Mouse (Mus musculus) liver, adult 2 months (tissue): ENCODE data around the gene 1700003E16Rik. TPM values are rescaled to one million over a fixed set of nuclear protein-coding genes. Genes with fewer than 3 reads are reported as not detected.

Experiments used
- DNase-seq: peaks from one replicate; pipeline ENCODE4 v3.0.0-alpha.2; 2011; ENCODE audit warnings: low read depth, low spot score; ENCODE audit errors: extremely low read depth
- H3K27ac ChIP-seq: fragments of 200-500 bp; replicated peaks from 2 replicates; pipeline ENCODE4 v1.5.1; 2012; ENCODE audit warnings: low read depth, mild to moderate bottlenecking, control low read depth, inconsistent platforms, low read length; ENCODE audit not compliant: insufficient read depth
- H3K27me3 ChIP-seq: fragments of 200-500 bp; 2 replicates; pipeline ENCODE4 v1.6.1; 2012; ENCODE audit warnings: mild to moderate bottlenecking, moderate library complexity, low read length, inconsistent platforms; ENCODE audit not compliant: control insufficient read depth, insufficient read depth
- H3K36me3 ChIP-seq: fragments of 200-500 bp; 2 replicates; pipeline ENCODE4 v1.6.1; 2012; ENCODE audit warnings: low read length, inconsistent platforms; ENCODE audit not compliant: control insufficient read depth, insufficient read depth
- H3K4me1 ChIP-seq: fragments of 200-500 bp; 2 replicates; pipeline ENCODE4 v1.6.1; 2011; ENCODE audit warnings: low read length; ENCODE audit not compliant: control insufficient read depth, insufficient read depth
- H3K4me3 ChIP-seq: fragments of 200-500 bp; 2 replicates; pipeline ENCODE4 v1.5.1; 2011; ENCODE audit warnings: low read depth, mild to moderate bottlenecking, control low read depth, low read length, moderate library complexity; ENCODE audit not compliant: insufficient read depth
- H3K79me2 ChIP-seq: fragments of 200-500 bp; 2 replicates; pipeline ENCODE4 v1.6.1; 2012; ENCODE audit warnings: inconsistent platforms, mild to moderate bottlenecking, low read length, moderate library complexity; ENCODE audit not compliant: control insufficient read depth, insufficient read depth
- H3K9ac ChIP-seq: fragments of 200-500 bp; 2 replicates; pipeline ENCODE4 v1.6.1; 2012; ENCODE audit warnings: low read depth, mild to moderate bottlenecking, control low read depth, inconsistent platforms, low read length
- CTCF ChIP-seq: fragments of 200-500 bp; IDR thresholded peaks from 2 replicates; pipeline ENCODE4 v1.5.1; 2011; ENCODE audit warnings: low read depth, low read length, control low read depth
- POLR2A ChIP-seq: fragments of 200-500 bp; IDR thresholded peaks from 2 replicates; pipeline ENCODE4 v1.6.1; 2011; ENCODE audit warnings: low read length, control low read depth; ENCODE audit not compliant: insufficient read depth; ENCODE audit errors: extremely low read depth
- WGBS: fragments of 180-500 bp; shearing (Covaris S2); methylation state at CpG from one replicate; pipeline ENCODE4 v1.1.7; 2018; 5-methylcytosine and 5-hydroxymethylcytosine counted together
- polyA plus RNA-seq: library from polyadenylated mRNA; depleted of rRNA; stranded (reverse); fragments of >200 nt; gene quantifications from 2 replicates; pipeline ENCODE4 v1.2.3, GENCODE M21; 2012; rRNA removed
- total RNA-seq: library from RNA; depleted of rRNA; stranded (reverse); fragments of >200 nt; gene quantifications from 2 replicates; pipeline ENCODE4 v1.2.3, GENCODE M21; 2014; rRNA removed

The 1700003E16Rik gene
- total and polyA plus RNA-seq, 2 experiments: 0.09 to 0.22 TPM

- H3K9ac ChIP-seq: no peak overlapping the region
- H3K36me3 ChIP-seq: no peaks in the 10 kb centered on the region
- 89% methylated on average over 3 of the region's 3 CpGs for WGBS
- no peak overlapping the region for H3K4me3 ChIP-seq
- no peak overlapping the region for H3K27ac ChIP-seq
- no peaks in the 10 kb centered on the region for H3K27me3 ChIP-seq
- no peaks in the 10 kb centered on the region for H3K79me2 ChIP-seq
- H3K4me1 ChIP-seq: no peaks in the 10 kb centered on the region
- no peak for DNase-seq
- TF ChIP-seq POLR2A: no peak
- TF ChIP-seq CTCF: no peak
Measured at GRCm38 (mm10) chr6:83205851-83206250, 49.6 kb downstream of the 1700003E16Rik start.

DNA sequence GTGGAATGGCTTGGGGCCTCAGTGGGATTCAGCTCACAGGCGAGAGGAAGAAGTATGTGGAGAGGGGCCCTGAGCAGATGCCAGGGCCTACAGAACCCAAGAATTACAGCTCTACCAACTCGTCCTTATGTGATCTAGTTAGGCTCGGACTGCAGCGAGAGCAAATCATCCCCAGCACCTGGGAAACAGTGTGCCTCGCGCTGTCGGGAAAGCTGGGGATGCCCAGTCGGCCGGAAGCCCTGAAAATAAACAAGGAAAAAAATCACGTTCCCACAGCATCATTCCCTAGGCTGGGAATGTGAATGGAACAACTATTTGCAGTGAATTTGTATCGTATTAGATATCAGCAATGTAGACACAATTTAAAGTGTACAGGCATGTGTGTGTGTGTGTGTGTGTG lies 50.1 kb downstream of the 1700003E16Rik start:
- H3K4me1 ChIP-seq: no peaks in the 10 kb centered on the region
- 74% methylated on average over 11 of the region's 11 CpGs for WGBS
- no peak overlapping the region for H3K27ac ChIP-seq
- H3K27me3 ChIP-seq: no peaks in the 10 kb centered on the region
- no peak overlapping the region for H3K9ac ChIP-seq
- no peak for DNase-seq
- no peaks in the 10 kb centered on the region for H3K79me2 ChIP-seq
- TF ChIP-seq POLR2A (no peak), CTCF (no peak)
- H3K36me3 ChIP-seq: no peaks in the 10 kb centered on the region
- H3K4me3 ChIP-seq: no peak overlapping the region

DNA sequence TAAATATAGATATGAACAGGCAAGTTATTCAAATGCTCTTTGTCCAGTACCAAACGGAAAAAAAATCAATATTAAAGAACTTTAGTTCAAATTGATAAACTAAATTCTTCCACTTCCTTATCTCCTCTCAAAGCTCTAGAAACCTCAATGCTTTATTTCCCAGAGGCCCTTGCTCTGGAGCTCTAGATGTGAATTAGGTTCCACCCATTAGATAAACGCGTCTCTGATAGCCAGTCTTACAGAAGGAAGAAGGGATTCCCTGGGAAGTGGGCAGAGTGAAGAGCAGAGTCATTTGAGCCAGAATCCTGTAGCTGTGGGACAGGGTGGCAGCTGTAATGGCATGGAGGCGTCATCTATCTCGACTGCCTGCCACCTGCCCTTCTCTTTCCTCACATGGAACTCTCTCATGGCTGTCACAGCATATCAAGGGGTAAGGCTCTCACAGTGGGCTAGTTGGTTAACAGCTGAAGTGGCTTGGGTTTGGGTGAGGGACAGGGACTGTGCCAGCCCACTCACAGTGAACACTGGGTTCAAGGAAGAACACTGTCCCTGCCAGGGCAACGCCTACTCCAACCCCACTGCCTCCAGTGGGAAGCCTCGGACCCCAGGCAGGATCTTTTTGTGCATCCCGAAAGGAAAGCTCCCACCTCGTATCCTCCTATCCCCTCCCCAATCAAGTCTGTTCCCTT lies 51.3 kb downstream of the 1700003E16Rik start:
- 61% methylated on average over 9 of the region's 9 CpGs for WGBS

GRCm38 (mm10) chr6:83208050-83208400 lies 51.8 kb downstream of the 1700003E16Rik start:
- Histone ChIP-seq H3K27me3 (no peaks in the 10 kb centered on the region), H3K4me1 (no peaks in the 10 kb centered on the region), H3K79me2 (no peaks in the 10 kb centered on the region), H3K27ac (no peak overlapping the region), H3K4me3 (no peak overlapping the region), H3K36me3 (no peaks in the 10 kb centered on the region), H3K9ac (no peak overlapping the region)
- TF ChIP-seq CTCF (no peak), POLR2A (no peak)
- no peak for DNase-seq
- whole genome bisulfite sequencing: 82% methylated on average over 2 of the region's 2 CpGs

More for the DNA sequence above, 51.3 kb downstream of the 1700003E16Rik start:
- Histone ChIP-seq H3K4me3 (no peak overlapping the region), H3K36me3 (no peaks in the 10 kb centered on the region), H3K27ac (no peak overlapping the region), H3K9ac (no peak overlapping the region), H3K27me3 (no peaks in the 10 kb centered on the region), H3K4me1 (no peaks in the 10 kb centered on the region), H3K79me2 (no peaks in the 10 kb centered on the region)
- no peak for DNase-seq
- TF ChIP-seq CTCF (no peak), POLR2A (no peak)

- DNase-seq: no peak
- Histone ChIP-seq H3K27me3 (no peaks in the 10 kb centered on the region), H3K4me3 (no peak overlapping the region), H3K79me2 (no peaks in the 10 kb centered on the region), H3K36me3 (no peaks in the 10 kb centered on the region), H3K27ac (no peak overlapping the region), H3K4me1 (no peaks in the 10 kb centered on the region), H3K9ac (no peak overlapping the region)
- TF ChIP-seq CTCF (no peak), POLR2A (no peak)
- WGBS: 57% methylated on average over 2 of the region's 2 CpGs
Measured at GRCm38 (mm10) chr6:83210495-83210894, 54.3 kb downstream of the 1700003E16Rik start.

GRCm38 (mm10) chr6:83211526-83211925 lies 55.3 kb downstream of the 1700003E16Rik start:
- no peaks in the 10 kb centered on the region for H3K36me3 ChIP-seq
- H3K27ac ChIP-seq: no peak overlapping the region
- H3K27me3 ChIP-seq: no peaks in the 10 kb centered on the region
- no peak for DNase-seq
- no peaks in the 10 kb centered on the region for H3K4me1 ChIP-seq
- H3K79me2 ChIP-seq: no peaks in the 10 kb centered on the region
- H3K4me3 ChIP-seq: no peak overlapping the region
- TF ChIP-seq CTCF (no peak), POLR2A (no peak)
- WGBS: 56% methylated on average over 5 of the region's 5 CpGs
- H3K9ac ChIP-seq: no peak overlapping the region

Other genes with a start within 250 kb of the 1700003E16Rik start
- not detected in 2 replicates for gene Sema4f, start 216.6 kb upstream of the 1700003E16Rik start, total RNA-seq
- gene Sema4f, start 216.6 kb upstream of the 1700003E16Rik start, polyA plus RNA-seq: not detected in 2 replicates
- gene M1ap, start 209.5 kb upstream of the 1700003E16Rik start, total RNA-seq: not detected in 2 replicates
- 0.17 TPM in 1 of 2 replicates, not detected in the other for gene M1ap, start 209.5 kb upstream of the 1700003E16Rik start, polyA plus RNA-seq
- 1.2 and 2.2 TPM in 2 replicates for gene Dok1, start 122.9 kb upstream of the 1700003E16Rik start, total RNA-seq
- 1.3 and 1.4 TPM in 2 replicates for gene Dok1, start 122.9 kb upstream of the 1700003E16Rik start, polyA plus RNA-seq
- gene Loxl3, start 122.2 kb upstream of the 1700003E16Rik start, total RNA-seq: 1.2 and 1.3 TPM in 2 replicates
- 0.85 and 1.1 TPM in 2 replicates for gene Loxl3, start 122.2 kb upstream of the 1700003E16Rik start, polyA plus RNA-seq
- 109 and 114 TPM in 2 replicates for gene Aup1, start 101.9 kb upstream of the 1700003E16Rik start, total RNA-seq
- gene Aup1, start 101.9 kb upstream of the 1700003E16Rik start, polyA plus RNA-seq: 593 and 598 TPM in 2 replicates
- gene Htra2, start 101.1 kb upstream of the 1700003E16Rik start, total RNA-seq: 14.0 and 17.5 TPM in 2 replicates
- gene Htra2, start 101.1 kb upstream of the 1700003E16Rik start, polyA plus RNA-seq: 23.3 and 24.1 TPM in 2 replicates
- gene Dqx1, start 98.6 kb upstream of the 1700003E16Rik start, total RNA-seq: 7.4 and 7.5 TPM in 2 replicates
- gene Dqx1, start 98.6 kb upstream of the 1700003E16Rik start, polyA plus RNA-seq: 8.1 and 9.6 TPM in 2 replicates
- not detected in 2 replicates for gene Tlx2, start 86.1 kb upstream of the 1700003E16Rik start, total RNA-seq
- gene Tlx2, start 86.1 kb upstream of the 1700003E16Rik start, polyA plus RNA-seq: not detected in 2 replicates
- 4.1 and 6.1 TPM in 2 replicates for gene Pcgf1, start 78.5 kb upstream of the 1700003E16Rik start, total RNA-seq
- 7.7 and 10.8 TPM in 2 replicates for gene Pcgf1, start 78.5 kb upstream of the 1700003E16Rik start, polyA plus RNA-seq
- 0.65 and 0.81 TPM in 2 replicates for gene Lbx2, start 70.0 kb upstream of the 1700003E16Rik start, total RNA-seq
- 0.34 and 1.1 TPM in 2 replicates for gene Lbx2, start 70.0 kb upstream of the 1700003E16Rik start, polyA plus RNA-seq
- gene Ccdc142, start 54.8 kb upstream of the 1700003E16Rik start, total RNA-seq: 3.0 and 3.4 TPM in 2 replicates
- 4.2 and 5.4 TPM in 2 replicates for gene Ccdc142, start 54.8 kb upstream of the 1700003E16Rik start, polyA plus RNA-seq
- gene Gm42688, start 54.8 kb upstream of the 1700003E16Rik start, total RNA-seq: 1.4 and 1.8 TPM in 2 replicates
- gene Gm42688, start 54.8 kb upstream of the 1700003E16Rik start, polyA plus RNA-seq: 2.0 and 2.5 TPM in 2 replicates
- gene Mrpl53, start 47.4 kb upstream of the 1700003E16Rik start, total RNA-seq: 66.0 and 78.2 TPM in 2 replicates
- 73.8 and 80.0 TPM in 2 replicates for gene Mrpl53, start 47.4 kb upstream of the 1700003E16Rik start, polyA plus RNA-seq
- 28.2 and 38.7 TPM in 2 replicates for gene Mogs, start 40.9 kb upstream of the 1700003E16Rik start, total RNA-seq
- 51.3 and 66.1 TPM in 2 replicates for gene Mogs, start 40.9 kb upstream of the 1700003E16Rik start, polyA plus RNA-seq
- gene Wbp1, start 34.8 kb upstream of the 1700003E16Rik start, total RNA-seq: 39.5 and 48.3 TPM in 2 replicates
- gene Wbp1, start 34.8 kb upstream of the 1700003E16Rik start, polyA plus RNA-seq: 85.1 and 112 TPM in 2 replicates
- 9.5 and 10.3 TPM in 2 replicates for gene Ino80b, start 31.0 kb upstream of the 1700003E16Rik start, total RNA-seq
- gene Ino80b, start 31.0 kb upstream of the 1700003E16Rik start, polyA plus RNA-seq: 23.8 and 26.5 TPM in 2 replicates
- gene Rtkn, start 20.9 kb upstream of the 1700003E16Rik start, total RNA-seq: 4.7 and 6.9 TPM in 2 replicates
- 12.2 and 17.4 TPM in 2 replicates for gene Rtkn, start 20.9 kb upstream of the 1700003E16Rik start, polyA plus RNA-seq
- 0.13 and 0.28 TPM in 2 replicates for gene Wdr54, start within 50 bp of the 1700003E16Rik start, total RNA-seq
- gene Wdr54, start within 50 bp of the 1700003E16Rik start, polyA plus RNA-seq: 1.7 and 2.4 TPM in 2 replicates
- gene Dctn1, start 9.5 kb downstream of the 1700003E16Rik start, total RNA-seq: 13.5 and 17.1 TPM in 2 replicates
- 27.4 and 36.0 TPM in 2 replicates for gene Dctn1, start 9.5 kb downstream of the 1700003E16Rik start, polyA plus RNA-seq
- gene Slc4a5, start 63.4 kb downstream of the 1700003E16Rik start, total RNA-seq: under 0.01 and 0.07 TPM in 2 replicates
- gene Slc4a5, start 63.4 kb downstream of the 1700003E16Rik start, polyA plus RNA-seq: 0.28 TPM in 1 of 2 replicates, not detected in the other
- 0.83 and 1.6 TPM in 2 replicates for gene Mthfd2, start 169.5 kb downstream of the 1700003E16Rik start, total RNA-seq
- gene Mthfd2, start 169.5 kb downstream of the 1700003E16Rik start, polyA plus RNA-seq: 0.98 and 1.1 TPM in 2 replicates
- 35.2 and 40.4 TPM in 2 replicates for gene Mob1a, start 169.6 kb downstream of the 1700003E16Rik start, total RNA-seq
- gene Mob1a, start 169.6 kb downstream of the 1700003E16Rik start, polyA plus RNA-seq: 11.6 and 11.9 TPM in 2 replicates
- 26.4 and 47.1 TPM in 2 replicates for gene Bola3, start 192.7 kb downstream of the 1700003E16Rik start, total RNA-seq
- 144 and 246 TPM in 2 replicates for gene Bola3, start 192.7 kb downstream of the 1700003E16Rik start, polyA plus RNA-seq